Mouse (Mus musculus): ENCODE data around the gene Hist1h4f. TPM values are rescaled to one million over a fixed set of nuclear protein-coding genes. Genes with fewer than 3 reads are reported as not detected.
A peak's percentile ranks its signal among the peaks of the same experiment; 100 is the strongest.
"Not testable (repeated sequence)": the region's sequence is repeated elsewhere in the genome, so short reads cannot be mapped to it uniquely, and the experiment has no call there.

Hist1h4f gene
- total RNA-seq, 1 experiment from 2014 or later, result 49.9 TPM

- peak; percentile 98 for ATAC-seq (replicated peaks; ENCODE audit: insufficient number of reproducible peaks, low FRiP score, low TSS enrichment, poor library complexity, severe bottlenecking)
These were observed 10.6 kb upstream of the Hist1h4f start, which contains the start of gene Hist1h3e for GRCm38 (mm10) chr13:23561883-23562659. Hist1h3e (minus strand) TSS chr13:23562369.

DNA sequence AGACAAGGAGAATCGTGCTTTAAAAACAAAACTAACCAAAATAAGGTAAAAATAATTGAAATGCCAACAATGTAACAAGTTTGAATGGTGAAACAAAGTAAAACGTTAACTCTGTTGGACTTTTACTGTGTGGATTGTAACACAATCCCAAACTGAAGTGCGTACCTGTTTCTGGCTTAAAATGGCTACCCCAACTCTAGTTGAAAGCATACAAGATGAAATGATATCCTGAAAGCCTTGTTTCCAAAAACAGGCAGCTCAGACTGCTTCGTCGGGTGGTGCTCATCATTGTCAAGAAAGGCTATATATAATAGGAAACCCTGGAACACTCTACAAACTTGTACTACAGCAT lies 10.1 kb upstream of the Hist1h4f start:
- not testable (repeated sequence) for ATAC-seq (replicated peaks; ENCODE audit: insufficient number of reproducible peaks, low FRiP score, low TSS enrichment, poor library complexity, severe bottlenecking)

- ATAC-seq (replicated peaks; ENCODE audit: insufficient number of reproducible peaks, low FRiP score, low TSS enrichment, poor library complexity, severe bottlenecking), result not testable (repeated sequence)
These were observed 9.3 kb upstream of the Hist1h4f start for GRCm38 (mm10) chr13:23560699-23561098.

GRCm38 (mm10) chr13:23556906-23557305 lies 5.5 kb upstream of the Hist1h4f start:
- ATAC-seq (replicated peaks; ENCODE audit: insufficient number of reproducible peaks, low FRiP score, low TSS enrichment, poor library complexity, severe bottlenecking), result no peak

DNA sequence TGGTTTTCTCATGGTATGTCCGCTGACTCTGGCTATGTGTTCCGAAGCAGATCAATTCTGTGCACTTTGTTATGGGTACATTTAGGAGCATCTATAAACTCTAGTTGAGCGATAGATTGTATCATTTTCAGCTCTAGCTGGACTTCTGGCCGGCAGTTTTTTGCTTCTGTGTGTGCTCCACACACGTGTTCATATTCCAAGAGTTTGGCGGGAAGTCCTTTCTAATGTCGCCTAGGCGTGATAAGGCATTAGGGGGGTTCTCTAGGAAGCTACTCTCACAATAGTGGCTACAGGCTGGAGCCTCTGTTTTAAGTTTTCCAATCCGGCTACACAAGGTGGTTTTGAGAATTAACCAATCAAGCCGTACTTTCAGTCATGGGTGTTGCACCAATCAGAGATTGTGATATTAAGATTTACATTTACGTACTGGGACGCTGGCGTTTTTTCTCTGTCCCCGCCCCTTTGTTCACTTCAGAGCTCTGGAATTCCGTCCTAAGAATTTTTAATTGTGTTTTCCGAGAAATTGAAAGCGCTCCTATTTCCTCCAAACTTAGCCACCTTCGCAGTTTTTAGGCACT lies 4.5 kb upstream of the Hist1h4f start:
- ATAC-seq (replicated peaks; ENCODE audit: insufficient number of reproducible peaks, low FRiP score, low TSS enrichment, poor library complexity, severe bottlenecking), result peak; percentile 67

DNA sequence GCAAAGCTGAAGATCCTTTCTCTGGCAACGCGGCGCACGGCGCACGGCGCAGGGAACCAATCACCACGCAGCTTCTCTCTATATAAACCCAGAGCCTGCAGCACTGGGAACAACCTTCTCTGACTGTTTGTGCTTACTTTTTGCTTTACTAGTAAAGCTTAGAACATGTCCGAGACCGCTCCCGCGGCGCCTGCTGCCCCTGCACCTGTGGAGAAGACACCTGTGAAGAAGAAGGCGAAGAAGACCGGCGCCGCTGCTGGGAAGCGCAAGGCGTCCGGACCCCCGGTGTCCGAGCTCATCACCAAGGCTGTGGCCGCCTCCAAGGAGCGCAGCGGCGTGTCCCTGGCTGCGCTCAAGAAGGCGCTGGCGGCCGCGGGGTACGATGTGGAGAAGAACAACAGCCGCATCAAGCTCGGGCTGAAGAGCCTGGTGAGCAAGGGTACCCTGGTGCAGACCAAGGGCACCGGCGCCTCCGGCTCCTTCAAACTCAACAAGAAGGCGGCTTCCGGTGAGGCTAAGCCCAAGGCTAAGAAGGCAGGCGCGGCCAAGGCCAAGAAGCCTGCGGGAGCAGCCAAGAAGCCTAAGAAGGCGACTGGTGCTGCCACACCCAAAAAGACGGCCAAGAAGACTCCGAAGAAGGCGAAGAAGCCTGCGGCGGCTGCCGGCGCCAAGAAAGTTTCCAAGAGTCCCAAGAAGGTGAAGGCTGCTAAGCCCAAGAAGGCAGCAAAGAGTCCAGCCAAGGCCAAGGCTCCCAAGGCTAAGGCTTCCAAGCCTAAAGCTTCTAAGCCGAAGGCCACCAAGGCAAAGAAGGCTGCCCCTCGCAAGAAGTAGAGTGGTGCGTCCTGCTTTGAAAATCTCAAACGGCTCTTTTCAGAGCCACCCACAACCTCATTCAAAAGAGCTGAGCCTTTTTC lies 3.7 kb upstream of the Hist1h4f start:
- ATAC-seq (replicated peaks; ENCODE audit: insufficient number of reproducible peaks, low FRiP score, low TSS enrichment, poor library complexity, severe bottlenecking), result peak; percentile 71

GRCm38 (mm10) chr13:23554393-23554792 lies 2.9 kb upstream of the Hist1h4f start:
- ATAC-seq (replicated peaks; ENCODE audit: insufficient number of reproducible peaks, low FRiP score, low TSS enrichment, poor library complexity, severe bottlenecking), result no peak

- ATAC-seq (replicated peaks; ENCODE audit: insufficient number of reproducible peaks, low FRiP score, low TSS enrichment, poor library complexity, severe bottlenecking), result no peak
These were observed 1.5 kb upstream of the Hist1h4f start, which contains the start of gene Hist1h1d for GRCm38 (mm10) chr13:23552962-23553361. Hist1h1d (plus strand) TSS chr13:23553262.

- no peak for ATAC-seq (replicated peaks; ENCODE audit: insufficient number of reproducible peaks, low FRiP score, low TSS enrichment, poor library complexity, severe bottlenecking)
These were observed 775 bp upstream of the Hist1h4f start for GRCm38 (mm10) chr13:23551931-23552914.

- ATAC-seq (replicated peaks; ENCODE audit: insufficient number of reproducible peaks, low FRiP score, low TSS enrichment, poor library complexity, severe bottlenecking), result no peak
These were observed 695 bp downstream of the Hist1h4f start for GRCm38 (mm10) chr13:23550761-23551145.

DNA sequence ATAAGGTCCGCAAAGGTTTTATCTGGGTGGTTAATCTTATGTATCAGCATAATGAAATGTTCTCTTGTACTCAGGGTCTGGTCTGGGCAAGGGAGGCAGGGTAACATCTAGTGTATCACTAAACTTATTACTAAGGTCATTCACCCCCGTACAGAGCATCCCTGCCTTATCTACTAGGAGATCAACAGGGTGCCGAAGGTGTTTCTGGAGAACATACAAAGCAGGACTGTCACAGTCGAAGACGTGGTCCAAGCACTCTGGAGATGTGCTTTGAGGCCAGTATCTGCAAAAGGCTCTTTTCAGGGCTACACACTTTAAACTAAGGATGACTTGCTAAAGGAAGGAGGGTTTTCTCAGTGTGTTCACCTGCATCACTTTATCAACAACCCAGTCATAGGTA lies 4.8 kb downstream of the Hist1h4f start:
- ATAC-seq (replicated peaks; ENCODE audit: insufficient number of reproducible peaks, low FRiP score, low TSS enrichment, poor library complexity, severe bottlenecking), result no peak

- not testable (repeated sequence) for ATAC-seq (replicated peaks; ENCODE audit: insufficient number of reproducible peaks, low FRiP score, low TSS enrichment, poor library complexity, severe bottlenecking)
These were observed 6.7 kb downstream of the Hist1h4f start for GRCm38 (mm10) chr13:23544787-23545120.

- peak; percentile 92 for ATAC-seq (replicated peaks; ENCODE audit: insufficient number of reproducible peaks, low FRiP score, low TSS enrichment, poor library complexity, severe bottlenecking)
These were observed 7.3 kb downstream of the Hist1h4f start, which contains the start of gene Hist1h3f for GRCm38 (mm10) chr13:23543965-23544786. Hist1h3f (plus strand) TSS chr13:23544052.

- peak; percentile 98 for ATAC-seq (replicated peaks; ENCODE audit: insufficient number of reproducible peaks, low FRiP score, low TSS enrichment, poor library complexity, severe bottlenecking)
These were observed 8.3 kb downstream of the Hist1h4f start, which contains the start of gene Hist1h2bh for GRCm38 (mm10) chr13:23542999-23543607. Hist1h2bh (minus strand) TSS chr13:23543392.

- ATAC-seq (replicated peaks; ENCODE audit: insufficient number of reproducible peaks, low FRiP score, low TSS enrichment, poor library complexity, severe bottlenecking), result not testable (repeated sequence)
These were observed 9.0 kb downstream of the Hist1h4f start for GRCm38 (mm10) chr13:23542225-23542980.

GRCm38 (mm10) chr13:23541497-23541896 lies 10.0 kb downstream of the Hist1h4f start:
- ATAC-seq (replicated peaks; ENCODE audit: insufficient number of reproducible peaks, low FRiP score, low TSS enrichment, poor library complexity, severe bottlenecking), result no peak

All from monocyte, adult 5-6 weeks (primary cell).